Mouse (Mus musculus): ENCODE measurements at regions not wholly inside any gene's neighbourhood (a gene's known extent, or its start where the extent isn't known, plus 50 kb on each side); places are given as distances from the start of the nearest gene placed in this dataset.
"Not testable (repeated sequence)": the region's sequence is repeated elsewhere in the genome, so short reads cannot be mapped to it uniquely, and the experiment has no call there.

DNA sequence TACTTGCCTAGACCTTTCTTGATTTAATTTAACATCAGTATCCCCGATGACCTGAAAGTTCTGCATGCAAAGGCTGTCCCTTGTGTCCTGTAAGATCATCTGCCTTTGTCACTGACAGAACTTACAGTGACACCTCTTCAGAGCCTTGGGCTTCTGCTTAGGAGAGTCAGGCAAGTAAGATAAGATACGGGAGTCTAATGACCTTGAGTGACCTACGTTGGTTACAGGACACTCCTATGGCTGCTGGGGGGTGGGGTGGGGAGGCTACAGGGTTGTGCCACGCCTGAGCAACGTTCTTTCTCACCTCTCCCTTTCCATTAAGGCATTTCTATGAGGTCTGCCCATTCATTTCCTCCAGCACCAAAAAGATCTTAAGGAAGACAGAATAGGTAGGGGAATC is 69.1 kb upstream of the Gadl1 start:
- TF ChIP-seq NANOG (IDR thresholded peaks at IDR 0.05; ENCODE audit: borderline replicate concordance, low read length), result no peak
- no peak for TF ChIP-seq CTCF (conservative IDR thresholded peaks at IDR 0.05; ENCODE audit: low read length)
- TF ChIP-seq POU5F1 (IDR thresholded peaks at IDR 0.05; ENCODE audit: borderline replicate concordance, low read length), result no peak
- H3K36me3 ChIP-seq (ENCODE audit: insufficient read depth, low read length), result no peaks in the 10 kb centered on the region
- peaks cover 13% of the 10 kb centered on the region for H3K9me3 ChIP-seq (ENCODE audit: low read length)
- no peak overlapping the region for H3K4me3 ChIP-seq (replicated peaks; ENCODE audit: low read length)
- H3K4me1 ChIP-seq (replicated peaks; ENCODE audit: low read depth, low read length), result peaks cover 10% of the 10 kb centered on the region
- no peaks in the 10 kb centered on the region for H3K27me3 ChIP-seq (ENCODE audit: insufficient read depth, low read length)

GRCm38 (mm10) chr9:115840791-115841190 is 68.5 kb upstream of the Gadl1 start:
- no peak for TF ChIP-seq NANOG (IDR thresholded peaks at IDR 0.05; ENCODE audit: borderline replicate concordance, low read length)
- no peak for TF ChIP-seq POU5F1 (IDR thresholded peaks at IDR 0.05; ENCODE audit: borderline replicate concordance, low read length)
- TF ChIP-seq CTCF (conservative IDR thresholded peaks at IDR 0.05; ENCODE audit: low read length), result no peak
- H3K9me3 ChIP-seq (ENCODE audit: low read length), result peaks cover 18% of the 10 kb centered on the region
- peaks cover 10% of the 10 kb centered on the region for H3K4me1 ChIP-seq (replicated peaks; ENCODE audit: low read depth, low read length)
- no peaks in the 10 kb centered on the region for H3K27me3 ChIP-seq (ENCODE audit: insufficient read depth, low read length)
- no peaks in the 10 kb centered on the region for H3K36me3 ChIP-seq (ENCODE audit: insufficient read depth, low read length)
- H3K4me3 ChIP-seq (replicated peaks; ENCODE audit: low read length), result no peak overlapping the region

GRCm38 (mm10) chr9:115841684-115842083 is 67.6 kb upstream of the Gadl1 start:
- TF ChIP-seq POU5F1 (IDR thresholded peaks at IDR 0.05; ENCODE audit: borderline replicate concordance, low read length) (no peak), CTCF (conservative IDR thresholded peaks at IDR 0.05; ENCODE audit: low read length) (no peak), NANOG (IDR thresholded peaks at IDR 0.05; ENCODE audit: borderline replicate concordance, low read length) (no peak)
- H3K9me3 ChIP-seq (ENCODE audit: low read length), result peaks cover 18% of the 10 kb centered on the region
- no peaks in the 10 kb centered on the region for H3K27me3 ChIP-seq (ENCODE audit: insufficient read depth, low read length)
- H3K36me3 ChIP-seq (ENCODE audit: insufficient read depth, low read length), result no peaks in the 10 kb centered on the region
- H3K4me1 ChIP-seq (replicated peaks; ENCODE audit: low read depth, low read length), result peaks cover 10% of the 10 kb centered on the region
- H3K4me3 ChIP-seq (replicated peaks; ENCODE audit: low read length), result no peak overlapping the region

GRCm38 (mm10) chr9:115844340-115844739 is 64.9 kb upstream of the Gadl1 start:
- Histone ChIP-seq H3K27me3 (ENCODE audit: insufficient read depth, low read length) (no peaks in the 10 kb centered on the region), H3K36me3 (ENCODE audit: insufficient read depth, low read length) (no peaks in the 10 kb centered on the region), H3K4me1 (replicated peaks; ENCODE audit: low read depth, low read length) (peaks cover 10% of the 10 kb centered on the region), H3K4me3 (replicated peaks; ENCODE audit: low read length) (no peak overlapping the region), H3K9me3 (ENCODE audit: low read length) (peaks cover 18% of the 10 kb centered on the region)
- no peak for TF ChIP-seq NANOG (IDR thresholded peaks at IDR 0.05; ENCODE audit: borderline replicate concordance, low read length)

DNA sequence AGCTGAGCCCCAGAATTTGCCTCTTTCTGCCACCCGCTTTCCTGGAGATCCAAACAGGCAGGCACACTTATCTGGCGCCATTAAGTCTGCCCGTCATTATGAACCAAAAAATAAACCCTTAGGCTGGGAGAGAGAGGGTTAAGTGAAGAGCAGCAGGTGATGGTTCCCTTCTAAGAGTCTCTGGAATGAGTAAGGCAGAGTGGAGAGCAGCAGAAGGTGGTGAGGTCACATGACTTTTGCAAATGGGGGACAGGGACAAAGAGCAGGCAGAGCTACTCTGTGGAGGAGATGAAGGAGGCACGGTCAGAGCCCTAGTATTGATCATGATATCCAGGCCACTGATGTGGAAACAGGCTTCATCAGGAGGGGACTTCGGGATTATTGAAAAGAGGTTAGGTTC is 64.2 kb upstream of the Gadl1 start:
- H3K9me3 ChIP-seq (ENCODE audit: low read length), result peaks cover 18% of the 10 kb centered on the region
- no peak overlapping the region for H3K4me3 ChIP-seq (replicated peaks; ENCODE audit: low read length)
- TF ChIP-seq CTCF (conservative IDR thresholded peaks at IDR 0.05; ENCODE audit: low read length) (no peak), POU5F1 (IDR thresholded peaks at IDR 0.05; ENCODE audit: borderline replicate concordance, low read length) (no peak), NANOG (IDR thresholded peaks at IDR 0.05; ENCODE audit: borderline replicate concordance, low read length) (no peak)
- H3K27me3 ChIP-seq (ENCODE audit: insufficient read depth, low read length), result no peaks in the 10 kb centered on the region
- H3K4me1 ChIP-seq (replicated peaks; ENCODE audit: low read depth, low read length), result peaks cover 13% of the 10 kb centered on the region
- H3K36me3 ChIP-seq (ENCODE audit: insufficient read depth, low read length), result no peaks in the 10 kb centered on the region

DNA sequence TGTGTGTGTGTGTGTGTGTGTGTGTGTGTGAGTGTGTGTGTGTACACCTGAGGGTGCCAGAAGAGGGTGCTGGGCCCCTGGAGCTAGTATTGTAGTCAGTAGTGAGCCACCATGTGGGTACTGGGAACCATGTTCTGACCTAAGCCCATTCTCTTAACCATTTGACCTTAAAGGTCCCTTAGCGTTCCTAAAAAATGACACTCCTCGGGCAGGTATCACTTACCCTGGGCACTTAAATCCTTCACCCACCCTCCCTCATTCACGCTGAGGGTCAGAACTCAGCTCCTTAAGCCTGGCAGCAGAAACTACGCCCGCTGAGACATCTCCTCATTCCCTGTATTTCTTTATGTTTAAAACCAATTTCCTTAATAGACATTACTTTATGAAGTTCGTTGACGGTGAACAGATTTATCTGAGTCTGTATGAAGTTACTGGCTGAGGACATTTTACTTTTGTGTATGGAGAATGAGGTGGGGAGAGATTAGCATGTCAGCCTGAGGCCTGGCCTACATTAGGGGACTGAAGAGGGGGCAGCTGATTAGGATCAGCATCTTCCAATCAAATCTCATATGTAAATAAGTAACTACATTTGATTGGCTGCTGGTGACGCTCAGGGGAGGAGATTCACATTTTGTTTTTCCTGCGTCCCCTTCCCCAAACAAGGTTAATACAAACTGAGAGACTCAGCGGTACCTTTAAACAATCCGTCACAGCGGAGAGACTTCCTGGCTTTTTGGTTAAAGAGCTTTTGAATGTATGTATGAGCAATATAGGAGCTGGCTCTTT is 61.8 kb upstream of the Gadl1 start:
- H3K27me3 ChIP-seq (ENCODE audit: insufficient read depth, low read length), result no peaks in the 10 kb centered on the region
- no peaks in the 10 kb centered on the region for H3K36me3 ChIP-seq (ENCODE audit: insufficient read depth, low read length)
- H3K9me3 ChIP-seq (ENCODE audit: low read length), result peaks cover 18% of the 10 kb centered on the region
- H3K4me3 ChIP-seq (replicated peaks; ENCODE audit: low read length), result no peak overlapping the region
- TF ChIP-seq POU5F1 (IDR thresholded peaks at IDR 0.05; ENCODE audit: borderline replicate concordance, low read length) (no peak), CTCF (conservative IDR thresholded peaks at IDR 0.05; ENCODE audit: low read length) (no peak), NANOG (IDR thresholded peaks at IDR 0.05; ENCODE audit: borderline replicate concordance, low read length) (no peak)
- H3K4me1 ChIP-seq (replicated peaks; ENCODE audit: low read depth, low read length), result peaks cover 9% of the 10 kb centered on the region

DNA sequence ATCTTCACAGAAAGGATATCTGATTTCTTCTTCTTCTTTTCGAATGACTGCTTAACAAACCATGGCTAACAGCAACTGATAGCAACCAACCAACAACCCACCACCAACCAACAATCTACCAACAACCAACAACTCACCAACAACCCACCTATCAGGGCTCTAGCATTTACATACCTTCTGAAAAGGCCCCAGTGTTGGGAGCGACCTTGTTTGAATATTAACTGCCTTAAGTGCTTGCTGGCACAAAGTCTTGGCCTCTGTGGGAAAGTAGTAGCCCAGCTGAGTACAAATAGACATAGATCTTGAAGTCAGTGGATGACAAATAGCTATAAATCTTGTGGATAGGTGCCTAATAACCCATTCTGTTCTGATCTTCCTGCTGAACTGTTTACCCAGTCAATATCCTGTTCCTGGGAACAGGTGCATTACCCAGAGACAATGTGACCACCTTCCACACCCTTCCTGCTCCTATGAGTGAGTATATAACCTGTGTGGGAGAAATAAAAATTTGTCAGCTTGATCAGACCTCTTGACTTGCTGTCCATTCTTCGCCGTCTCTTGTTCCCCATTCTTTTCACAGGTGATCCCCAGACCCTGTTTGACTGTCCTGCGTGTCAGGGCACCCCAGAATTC is 55.9 kb upstream of the Gadl1 start:
- not testable (repeated sequence) for H3K4me1 ChIP-seq (replicated peaks; ENCODE audit: low read depth, low read length); H3K4me3 ChIP-seq (replicated peaks; ENCODE audit: low read length); H3K36me3 ChIP-seq (ENCODE audit: insufficient read depth, low read length); H3K27me3 ChIP-seq (ENCODE audit: insufficient read depth, low read length)
- H3K9me3 ChIP-seq (ENCODE audit: low read length), result peaks cover 12% of the 10 kb centered on the region

DNA sequence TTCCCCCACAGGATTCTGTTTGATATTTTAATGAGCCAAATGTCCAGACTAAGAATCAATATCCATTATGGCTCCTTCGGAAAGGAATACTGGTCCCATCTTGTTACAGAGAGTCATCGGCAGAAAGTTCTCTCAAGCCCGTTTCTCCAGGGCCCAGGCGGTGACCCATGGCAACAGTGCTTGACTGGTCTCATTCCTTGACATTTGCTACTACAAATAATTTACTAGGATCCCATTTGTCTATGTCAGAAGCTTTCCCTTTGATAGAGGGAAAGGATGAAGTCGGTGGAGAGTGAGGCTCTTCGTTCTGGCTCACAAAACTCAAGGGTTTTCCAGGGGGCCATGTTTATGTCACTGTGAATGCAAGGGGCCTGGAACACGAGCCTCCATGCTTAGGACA is 52.0 kb upstream of the Gadl1 start:
- no peak overlapping the region for H3K4me3 ChIP-seq (replicated peaks; ENCODE audit: low read length)
- H3K4me1 ChIP-seq (replicated peaks; ENCODE audit: low read depth, low read length), result peaks cover 2% of the 10 kb centered on the region

DNA sequence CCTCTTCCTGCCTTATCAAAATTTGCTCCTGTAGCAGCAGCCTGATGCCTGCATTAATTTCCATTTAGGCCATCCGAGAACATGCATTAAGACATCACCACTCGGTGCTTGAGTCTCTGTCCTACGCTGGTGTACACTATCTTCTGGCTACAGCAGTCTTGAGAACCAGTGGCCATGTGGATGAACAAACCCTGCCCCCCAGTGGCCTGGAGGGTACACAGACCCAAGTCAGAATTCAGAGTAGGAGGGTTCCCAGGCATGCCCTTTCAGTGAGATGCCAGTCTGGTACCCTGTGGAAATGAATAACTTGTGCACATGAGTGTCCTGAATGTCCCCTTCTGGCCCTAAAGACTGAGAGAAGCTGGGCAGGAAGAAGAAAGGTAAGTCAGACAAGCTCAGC is 50.4 kb upstream of the Gadl1 start:
- TF ChIP-seq CTCF (conservative IDR thresholded peaks at IDR 0.05; ENCODE audit: low read length) (0 out of 2 replicates have a peak, but pooled peaks have one; percentile 9), NANOG (IDR thresholded peaks at IDR 0.05; ENCODE audit: borderline replicate concordance, low read length) (no peak)
- peaks cover 17% of the 10 kb centered on the region for H3K9me3 ChIP-seq (ENCODE audit: low read length)

More for the DNA sequence above, 52.0 kb upstream of the Gadl1 start:
- no peaks in the 10 kb centered on the region for H3K36me3 ChIP-seq (ENCODE audit: insufficient read depth, low read length)
- no peak for TF ChIP-seq NANOG (IDR thresholded peaks at IDR 0.05; ENCODE audit: borderline replicate concordance, low read length)
- no peak for TF ChIP-seq CTCF (conservative IDR thresholded peaks at IDR 0.05; ENCODE audit: low read length)
- TF ChIP-seq POU5F1 (IDR thresholded peaks at IDR 0.05; ENCODE audit: borderline replicate concordance, low read length), result no peak
- no peaks in the 10 kb centered on the region for H3K27me3 ChIP-seq (ENCODE audit: insufficient read depth, low read length)
- H3K9me3 ChIP-seq (ENCODE audit: low read length), result peaks cover 12% of the 10 kb centered on the region

More for the DNA sequence above, 50.4 kb upstream of the Gadl1 start:
- H3K4me1 ChIP-seq (replicated peaks; ENCODE audit: low read depth, low read length), result peaks cover 10% of the 10 kb centered on the region
- H3K27me3 ChIP-seq (ENCODE audit: insufficient read depth, low read length), result no peaks in the 10 kb centered on the region
- no peak overlapping the region for H3K4me3 ChIP-seq (replicated peaks; ENCODE audit: low read length)
- no peaks in the 10 kb centered on the region for H3K36me3 ChIP-seq (ENCODE audit: insufficient read depth, low read length)
